14 mouse cellular contexts compared by ENCODE assay signal in the genomic region with DNA sequence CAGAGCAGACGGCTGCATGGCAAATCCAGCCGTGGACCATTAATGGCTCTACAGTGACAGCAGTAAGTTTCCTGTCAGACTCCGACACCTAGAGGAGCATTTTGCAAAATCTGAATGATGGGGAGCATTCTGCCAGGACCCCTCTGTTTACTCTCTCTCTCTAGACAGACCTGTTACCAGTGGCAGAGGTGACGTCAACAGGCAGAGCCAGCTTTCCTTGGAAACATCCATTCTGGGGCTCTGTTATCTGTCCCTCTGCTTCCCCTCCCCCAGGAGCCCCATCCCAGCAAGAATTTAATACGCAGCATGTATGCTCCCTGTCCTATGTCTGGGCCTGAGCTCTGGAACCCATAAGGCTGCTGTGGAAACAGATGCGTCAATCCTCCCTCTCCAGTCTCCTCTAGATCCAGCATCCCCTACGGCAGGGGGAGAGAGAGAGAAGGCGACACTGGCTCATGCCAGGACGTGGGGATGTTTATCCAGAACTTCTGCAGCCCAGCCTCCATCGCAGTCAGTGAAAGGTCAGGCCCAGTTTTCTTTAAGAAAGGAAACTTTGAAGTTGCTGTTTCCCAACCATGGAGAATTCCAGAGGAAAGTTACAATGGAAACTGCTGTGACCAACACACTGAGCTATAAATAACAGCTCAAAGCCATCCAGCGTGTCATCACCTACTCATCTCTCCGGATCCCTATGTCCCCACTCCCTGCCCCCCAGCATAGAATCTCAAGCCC. TPM values are rescaled to one million over a fixed set of nuclear protein-coding genes. Genes with fewer than 3 reads are reported as not detected.
DNase-seq lines count a peak whose midpoint lies in the region; ATAC-seq and TF ChIP-seq lines count a peak whose summit lies in the region.
"Had no signal": no experiment of that assay in that cellular context is flagged by ENCODE, and none has a peak within 500 bp of the region (broad histone marks: within the 10 kb centered on the region; RNA-seq: fewer than 3 reads in every experiment).

No protein-coding gene starts in this region.

- TF ChIP-seq EP300 in lung, postnatal 0 days (IDR thresholded peaks at IDR 0.05): no peak

- TF ChIP-seq CTCF in lung, postnatal 0 days (IDR thresholded peaks at IDR 0.05): peak; percentile 53
- no peak for TF ChIP-seq CTCF in cerebellum, adult 2 months (IDR thresholded peaks at IDR 0.05; ENCODE audit: borderline replicate concordance, insufficient read depth, low read depth, low read length)

- no peak for TF ChIP-seq POLR2A in cerebellum, adult 2 months (IDR thresholded peaks at IDR 0.05; ENCODE audit: borderline replicate concordance, insufficient read depth, low read length)

- no peak overlapping the region for H3K9ac ChIP-seq in heart, embryonic 11.5 days (ENCODE audit: low read depth, low read length)
- no peak overlapping the region for H3K9ac ChIP-seq in lung, postnatal 0 days (replicated peaks; ENCODE audit: low read depth)
- H3K9ac ChIP-seq: forebrain, postnatal 0 days; kidney, embryonic 15.5 days had no signal

- H3K4me1 ChIP-seq in heart, embryonic 11.5 days (ENCODE audit: control insufficient read depth, insufficient read depth, low read length): peaks cover 14% of the 10 kb centered on the region
- H3K4me1 ChIP-seq in lung, postnatal 0 days (ENCODE audit: insufficient read depth, low read depth, low read length): no peaks in the 10 kb centered on the region
- no peaks in the 10 kb centered on the region for H3K4me1 ChIP-seq in cerebellum, adult 2 months (ENCODE audit: control insufficient read depth, insufficient read depth, low read length)
- H3K4me1 ChIP-seq: kidney, embryonic 15.5 days had no signal

- DNase-seq in heart, adult 18-20 months: peak; percentile 20 to 23
- no peak for DNase-seq in heart, postnatal 25 days (ENCODE audit: low spot score)
- peak; percentile 3 for DNase-seq in Muller cell, postnatal 12 days (ENCODE audit: inconsistent ontology term)
- peak; percentile 91 for DNase-seq in lung, postnatal 0 days (ENCODE audit: low spot score)
- no peak for DNase-seq in cerebellum, adult 2 months
- no peak for DNase-seq in frontal cortex, adult 2 months (ENCODE audit: extremely low spot score in 1 of 2, low spot score in 1 of 2)
- DNase-seq: cerebellum, adult 18-20 months; forebrain, postnatal 0 days had no signal

- H3K27ac ChIP-seq in heart, embryonic 11.5 days (ENCODE audit: low read depth, low read length): peak overlapping the region; percentile 87
- peak overlapping the region; percentile 73 for H3K27ac ChIP-seq in lung, postnatal 0 days (ENCODE audit: low read length)
- no peak overlapping the region for H3K27ac ChIP-seq in cerebellum, adult 2 months (ENCODE audit: insufficient read depth, low read length)
- H3K27ac ChIP-seq: kidney, embryonic 15.5 days had no signal

- ATAC-seq in heart, embryonic 11.5 days (replicated peaks; ENCODE audit: insufficient number of reproducible peaks, low FRiP score, low TSS enrichment): peak; percentile 71
- peak; percentile 92 for ATAC-seq in lung, postnatal 0 days
- ATAC-seq: forebrain, postnatal 0 days had no signal

- no peak overlapping the region for H3K4me3 ChIP-seq in heart, embryonic 11.5 days (ENCODE audit: low read depth, low read length)
- no peak overlapping the region for H3K4me3 ChIP-seq in lung, postnatal 0 days (ENCODE audit: low read depth, low read length)
- no peak overlapping the region for H3K4me3 ChIP-seq in cerebellum, adult 2 months (replicated peaks; ENCODE audit: insufficient read depth, low read depth, low read length)
- H3K4me3 ChIP-seq: kidney, embryonic 15.5 days had no signal

- H3K36me3 ChIP-seq in heart, embryonic 11.5 days (ENCODE audit: control insufficient read depth, insufficient read depth, low read length): no peaks in the 10 kb centered on the region
- H3K36me3 ChIP-seq in lung, postnatal 0 days (ENCODE audit: insufficient read depth, low read length): no peaks in the 10 kb centered on the region
- H3K36me3 ChIP-seq: kidney, embryonic 15.5 days had no signal

- H3K9me3 ChIP-seq in heart, embryonic 11.5 days (replicated peaks; ENCODE audit: control insufficient read depth, low read length): no peaks in the 10 kb centered on the region
- H3K9me3 ChIP-seq in lung, postnatal 0 days (ENCODE audit: low read length): no peaks in the 10 kb centered on the region
- H3K9me3 ChIP-seq: kidney, embryonic 15.5 days had no signal

- 27% methylated on average over 12 of the region's 12 CpGs for whole genome bisulfite sequencing in heart, embryonic 11.5 days (ENCODE audit: insufficient replicate concordance)
- 38% methylated on average over 12 of the region's 12 CpGs for WGBS in lung, postnatal 0 days
- WGBS in cerebellum, adult 2 months: 71% methylated on average over 12 of the region's 12 CpGs

- intact Hi-C loops in heart, postnatal 25 days (cut with DNase I): no loop called here

- H3K4me2 ChIP-seq in heart, embryonic 11.5 days: peak overlapping the region; percentile 46
- no peak overlapping the region for H3K4me2 ChIP-seq in lung, postnatal 0 days (replicated peaks; ENCODE audit: low read depth, low read length)
- H3K4me2 ChIP-seq: kidney, embryonic 15.5 days; liver, embryonic 11.5 days had no signal

- no peaks in the 10 kb centered on the region for H3K27me3 ChIP-seq in heart, embryonic 11.5 days (ENCODE audit: control insufficient read depth, insufficient read depth, low read length)
- no peaks in the 10 kb centered on the region for H3K27me3 ChIP-seq in lung, postnatal 0 days (replicated peaks; ENCODE audit: insufficient read depth, low read length)
- no peaks in the 10 kb centered on the region for H3K27me3 ChIP-seq in cerebellum, adult 2 months (ENCODE audit: control insufficient read depth, insufficient read depth, low read length)
- H3K27me3 ChIP-seq: kidney, embryonic 15.5 days had no signal

RNA-seq across cellular contexts. Expression of a gene that starts 48.3 kb away (rescaled TPM):
- 1 to 10 TPM; 8.7 to 8.8 TPM for total RNA-seq in heart, adult 18-20 months (2021)
- 1 to 10 TPM; 7.0 to 7.6 TPM for total RNA-seq in heart, postnatal 25 days (2021)
- polyA plus RNA-seq in heart, embryonic 11.5 days (2014; fragmentation: Nextera tagmentation; extraction: Ambion mirVana): 2.2 and 2.4 TPM in 2 replicates
- 1.2 and 1.5 TPM in 2 replicates for polyA plus RNA-seq in lung, postnatal 0 days (2015; fragmentation: Nextera tagmentation; extraction: Ambion mirVana)
- polyA plus RNA-seq in cerebellum, adult 2 months (2012; rRNA removed): 31.0 and 32.2 TPM in 2 replicates
- 48.6 and 51.7 TPM in 2 replicates for polyA plus RNA-seq in frontal cortex, adult 2 months (2012; rRNA removed)
- total RNA-seq: megakaryocyte-erythroid progenitor cell, adult 5-6 weeks; neutrophil, adult 5-6 weeks had no signal
- polyA plus RNA-seq: C2C12 had no signal

Comparison
In these comparisons a context has a peak if more than half of its experiments do, and no peak if none do; other contexts are left out.
1. DNase-seq: peak in heart, adult 18-20 months (2 of 2), Muller cell, postnatal 12 days (single experiment) and lung, postnatal 0 days (single experiment); none in heart, postnatal 25 days (single experiment), cerebellum, adult 2 months (0 of 2) and frontal cortex, adult 2 months (0 of 2).